Mouse (Mus musculus) small intestine, adult 2 months (tissue): ENCODE measurements at regions not wholly inside any gene's neighbourhood (a gene's known extent, or its start where the extent isn't known, plus 50 kb on each side); places are given as distances from the start of the nearest gene placed in this dataset.

Source experiments
- CTCF ChIP-seq: fragments of 200-500 bp; IDR thresholded peaks from 2 replicates; pipeline ENCODE4 v1.5.1; 2012; ENCODE audit warnings: low read depth, mild to moderate bottlenecking, control low read depth, inconsistent platforms, low read length, moderate library complexity, mixed read lengths; ENCODE audit not compliant: insufficient replicate concordance, insufficient read length; ENCODE audit errors: extremely low read depth
- POLR2A ChIP-seq: fragments of 200-500 bp; IDR thresholded peaks from 2 replicates; pipeline ENCODE4 v1.6.1; 2012; ENCODE audit warnings: low read depth, mild to moderate bottlenecking, control low read depth, inconsistent platforms, low read length, moderate library complexity

DNA sequence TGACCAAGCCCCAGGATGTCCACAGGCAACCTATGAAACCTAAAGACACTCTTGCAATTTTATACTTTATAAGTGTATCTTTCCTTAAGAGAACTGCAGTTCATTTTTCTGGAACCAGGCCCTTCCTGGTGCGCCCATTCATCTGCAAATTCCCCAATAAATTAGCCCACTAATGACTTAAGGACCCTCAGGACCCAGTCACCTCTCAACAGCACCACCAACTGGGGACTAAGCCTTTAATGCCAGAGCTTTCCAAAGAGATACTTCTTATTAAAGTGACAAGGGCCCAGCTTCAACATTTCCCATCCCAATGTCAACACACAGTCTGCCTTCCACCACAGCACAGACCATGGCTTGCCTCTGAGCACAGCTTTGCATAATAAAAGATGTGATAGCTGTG is 237.6 kb upstream of the Pabpc6 start:
- TF ChIP-seq CTCF (no peak), POLR2A (no peak)
